Mouse (Mus musculus): ENCODE data around the gene Itgb2l.

Gene Itgb2l

DNA sequence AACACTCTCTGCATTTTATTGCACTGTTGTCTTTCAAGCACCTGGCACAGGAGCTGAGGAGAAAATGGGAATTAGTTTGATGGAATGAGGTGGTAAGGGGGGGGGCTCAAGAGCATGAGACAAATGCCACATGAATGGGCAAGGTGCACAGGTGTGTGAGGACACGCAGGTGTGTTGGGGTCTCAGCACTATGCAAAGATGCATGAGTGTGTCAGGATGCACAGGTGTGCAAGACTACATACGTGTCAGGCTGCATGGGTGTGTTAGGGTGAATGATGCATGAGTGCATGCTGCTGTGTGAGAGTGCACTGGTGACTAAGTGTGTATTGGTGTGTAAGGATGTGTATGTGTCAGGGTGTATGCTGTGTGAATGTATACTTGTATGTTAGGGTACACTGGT lies 18.4 kb downstream of the Itgb2l start:
- DNase-seq = no peak

DNA sequence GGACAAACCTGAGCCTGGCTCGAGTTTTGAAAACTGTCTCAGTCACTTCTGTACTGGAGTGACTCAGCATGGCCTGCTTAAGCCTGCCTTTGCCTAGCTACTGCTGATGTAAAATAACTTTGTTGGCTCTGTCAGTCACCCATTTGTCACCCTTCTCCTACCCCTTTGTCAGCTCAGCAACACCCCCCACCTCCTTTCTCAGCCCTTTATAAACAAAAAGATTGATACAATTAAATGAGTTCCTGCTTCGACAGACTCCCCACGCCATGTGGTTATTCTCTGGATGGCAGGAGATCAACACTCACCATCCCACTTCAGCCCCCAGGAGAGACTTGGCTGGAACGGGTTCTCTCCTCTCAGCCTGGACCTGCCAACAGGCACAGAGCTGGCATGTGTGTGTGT lies 35.4 kb downstream of the Itgb2l start:
- DNase-seq = no peak

DNA sequence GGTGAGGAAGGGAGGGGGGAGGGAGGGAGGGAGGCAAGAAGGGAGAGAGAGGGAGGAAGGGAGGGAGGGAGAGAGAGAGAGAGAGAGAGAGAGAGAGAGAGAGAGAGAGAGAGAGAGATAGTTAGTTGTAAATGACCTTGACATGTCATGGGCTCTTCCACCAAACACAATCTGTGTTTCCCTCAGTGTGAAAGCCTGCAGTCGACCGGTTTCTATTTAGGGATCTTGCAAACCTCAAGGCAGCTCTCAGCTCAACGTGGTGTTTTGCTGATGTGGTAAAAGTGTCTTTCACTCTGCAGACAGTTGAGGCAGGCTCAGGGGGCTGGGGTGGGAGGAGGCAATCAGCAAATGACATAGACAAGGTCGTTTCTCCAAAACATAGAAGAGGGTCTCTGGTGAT lies 37.1 kb downstream of the Itgb2l start:
- no peak for DNase-seq

DNA sequence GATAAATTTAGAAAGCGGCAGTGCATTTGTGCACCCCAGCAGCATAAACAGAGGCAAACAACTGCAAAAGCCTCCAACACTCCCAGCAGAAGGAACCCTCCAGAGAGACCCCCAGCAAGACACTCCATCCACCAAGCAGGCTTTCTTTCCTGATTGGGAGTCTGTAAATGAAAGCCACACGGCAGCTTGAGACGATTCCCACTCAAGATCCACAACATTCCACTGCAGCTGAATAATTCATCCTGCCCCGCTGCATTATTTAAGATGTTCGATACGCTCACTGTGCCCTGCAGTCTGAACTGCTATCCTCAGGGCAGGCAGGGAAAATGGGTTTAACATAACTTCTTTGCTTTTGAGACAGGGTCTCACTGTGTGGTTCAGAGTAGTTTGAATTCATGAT lies 41.1 kb downstream of the Itgb2l start:
- no peak for DNase-seq

- DNase-seq = no peak
Measured at GRCm38 (mm10) chr16:96400046-96400445, 43.4 kb downstream of the Itgb2l start.

- no peak for DNase-seq
Measured at GRCm38 (mm10) chr16:96398806-96399205, 44.6 kb downstream of the Itgb2l start.

DNA sequence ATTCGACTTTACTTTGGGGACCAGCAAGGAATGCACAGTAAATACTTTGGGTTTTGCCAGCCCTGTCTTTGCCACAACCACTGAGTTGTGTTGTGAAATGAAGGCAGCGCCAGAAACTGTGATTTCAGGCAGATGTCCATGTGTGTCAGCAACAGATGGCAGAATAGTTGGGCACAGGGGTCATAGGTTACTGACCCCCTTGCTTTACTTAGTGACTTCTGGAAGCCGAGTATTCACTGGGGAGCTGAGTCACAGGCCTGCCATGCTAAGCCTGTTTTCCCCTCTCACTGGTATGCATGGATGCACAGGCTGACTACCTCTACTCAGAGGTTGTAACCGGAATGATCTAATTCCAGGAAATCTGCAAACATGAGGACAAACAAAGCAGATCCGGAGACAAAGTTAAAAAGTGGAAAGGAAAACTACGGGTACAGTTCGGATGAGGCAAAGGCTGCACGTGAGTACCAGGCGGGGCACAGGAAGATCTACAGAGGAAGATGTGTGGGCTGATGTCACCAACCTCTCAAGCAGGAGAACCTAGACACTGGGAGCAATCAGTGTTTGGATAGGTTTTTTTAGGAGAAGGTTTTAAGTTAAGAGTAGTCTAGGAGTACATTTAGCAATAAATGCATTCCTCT lies 47.3 kb downstream of the Itgb2l start:
- no peak for DNase-seq

DNA sequence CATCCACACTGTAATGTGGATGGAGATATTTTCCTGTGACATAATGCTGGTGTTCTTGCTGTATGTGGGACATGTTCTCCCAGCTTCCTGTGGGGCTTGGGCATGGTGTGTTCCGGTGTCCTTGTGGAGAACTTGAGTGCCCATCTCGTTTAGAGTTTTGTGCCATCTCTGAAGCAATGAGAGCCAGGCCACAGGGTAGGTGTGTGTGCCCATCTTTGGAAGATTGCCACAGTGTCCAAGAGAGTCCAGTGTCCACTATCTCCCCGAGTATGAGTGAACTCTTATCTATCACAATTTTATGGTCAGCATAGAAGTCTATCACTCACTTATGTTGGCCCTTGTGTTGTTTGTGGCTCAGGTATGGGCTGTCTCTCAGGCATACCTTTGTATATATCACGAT lies 47.9 kb downstream of the Itgb2l start:
- DNase-seq = no peak

- DNase-seq = no peak
Measured at GRCm38 (mm10) chr16:96391070-96391469, 52.3 kb downstream of the Itgb2l start.

- no peak for DNase-seq
Measured at GRCm38 (mm10) chr16:96388481-96388880, 54.9 kb downstream of the Itgb2l start.

GRCm38 (mm10) chr16:96387685-96388371 lies 55.6 kb downstream of the Itgb2l start:
- DNase-seq = no peak

DNA sequence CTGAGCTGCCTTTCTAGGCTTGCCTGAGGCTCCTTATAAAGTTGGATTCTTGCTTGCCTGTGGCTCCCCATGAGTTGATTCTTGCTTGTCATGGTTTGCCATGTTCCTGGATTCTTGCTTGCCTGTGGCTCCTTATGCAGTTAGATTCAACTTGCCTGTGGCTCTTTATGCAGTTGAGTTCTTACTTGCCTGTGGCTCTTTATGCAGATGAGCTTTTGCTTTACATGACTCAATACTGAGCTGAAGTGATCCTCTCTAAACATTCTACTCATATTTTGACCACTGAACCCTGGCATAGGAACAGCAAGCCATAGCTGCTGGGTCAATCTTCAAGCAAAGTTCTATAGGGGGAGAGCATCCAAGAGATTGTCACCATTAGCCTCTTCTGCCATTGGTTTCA lies 58.7 kb downstream of the Itgb2l start:
- no peak for DNase-seq

- no peak for DNase-seq
Measured at GRCm38 (mm10) chr16:96382496-96383181, 60.8 kb downstream of the Itgb2l start.

DNA sequence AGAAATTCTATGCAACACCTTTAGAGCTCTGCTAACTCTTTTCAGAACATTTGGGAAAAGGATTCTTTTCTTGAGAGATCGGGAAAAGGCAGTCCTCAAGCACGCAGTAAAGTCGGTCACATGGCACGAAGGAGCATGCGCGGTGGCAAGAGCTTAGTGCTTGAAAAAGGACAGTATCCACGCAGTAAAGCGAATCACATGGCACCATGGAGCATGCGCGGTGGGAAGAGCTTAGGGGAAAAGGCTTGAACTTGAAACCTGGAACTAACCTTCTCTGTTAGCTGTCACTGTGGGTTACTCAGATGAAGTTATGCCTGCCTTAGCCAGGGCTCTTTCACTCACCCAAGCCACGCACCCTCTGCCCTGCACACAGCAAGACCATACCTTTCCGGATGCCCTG lies 62.0 kb downstream of the Itgb2l start:
- DNase-seq = no peak

GRCm38 (mm10) chr16:96378111-96378510 lies 65.3 kb downstream of the Itgb2l start:
- DNase-seq = no peak

DNA sequence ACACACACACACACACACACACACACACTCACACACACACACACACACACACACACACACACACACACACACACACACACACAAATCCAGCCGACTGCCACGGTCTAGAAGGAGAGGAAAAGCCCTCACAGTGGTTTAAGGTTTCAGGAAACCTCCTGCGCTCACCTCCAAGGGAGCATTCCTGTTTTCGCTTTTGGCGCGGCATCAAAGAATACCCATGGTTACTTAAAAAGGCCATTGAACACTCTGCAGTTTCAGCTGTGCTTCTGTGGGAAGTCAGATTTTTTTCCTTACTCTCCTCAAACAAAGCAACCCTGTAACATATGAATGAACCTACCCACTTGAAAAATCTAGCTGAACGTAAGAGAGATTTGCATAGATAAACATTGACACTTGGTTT lies 67.1 kb downstream of the Itgb2l start:
- no peak for DNase-seq

DNA sequence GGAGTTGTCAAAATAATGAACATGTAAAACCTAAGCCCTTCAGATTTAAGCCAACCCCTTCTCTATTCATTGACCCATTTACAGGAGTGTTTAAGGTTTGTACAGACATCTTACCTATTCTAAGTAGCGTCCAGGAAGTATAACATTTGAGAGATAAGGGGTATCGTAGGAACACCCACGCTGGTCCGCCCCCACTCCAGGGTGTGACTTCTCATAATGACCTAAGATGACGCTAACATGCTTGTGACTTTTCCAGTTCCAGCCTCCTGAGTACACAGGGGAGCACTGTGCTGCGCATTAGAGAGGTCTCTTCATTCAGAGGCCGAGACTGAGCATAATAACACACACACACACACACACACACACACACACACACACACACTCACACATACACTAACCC lies 67.9 kb downstream of the Itgb2l start:
- DNase-seq = no peak

- no peak for DNase-seq
Measured at GRCm38 (mm10) chr16:96372752-96373118, 70.7 kb downstream of the Itgb2l start.

Measured in cerebellum, adult 8-10 months (tissue).